Mouse (Mus musculus) macrophage (primary cell): ENCODE results near the gene Lypd6b. TPM values are rescaled to one million over a fixed set of nuclear protein-coding genes. Genes with fewer than 3 reads are reported as not detected.

Source experiments
- polyA plus RNA-seq: library from polyadenylated mRNA; stranded (reverse); fragments of 250-400 nt; gene quantifications from 3 replicates; pipeline ENCODE4 v1.2.4, GENCODE M21; 2018; ENCODE audit warnings: inconsistent platforms

The Lypd6b gene
- polyA plus RNA-seq, 1 experiment from 2014 or later, result not detected

Other genes starting within 250 kb of the Lypd6b start
- 6.4 to 21.0 TPM (median 7.1 TPM) in 3 replicates for gene Kif5c, start 168.4 kb upstream of the Lypd6b start, polyA plus RNA-seq